Comparison of ENCODE assay signal across 17 mouse cellular contexts in genomic region chr8:86797705-86798104, GRCm38 (mm10). TPM values are rescaled to one million over a fixed set of nuclear protein-coding genes. Genes with fewer than 3 reads are reported as not detected.
DNase-seq lines count a peak whose midpoint lies in the region; ATAC-seq lines count a peak whose summit lies in the region.
"Had no signal": no experiment of that assay in that cellular context is flagged by ENCODE, and none has a peak within 500 bp of the region (broad histone marks: within the 10 kb centered on the region; RNA-seq: fewer than 3 reads in every experiment).

No protein-coding gene starts in this region.

- no peak overlapping the region for H3K9ac ChIP-seq in midbrain, embryonic 13.5 days (replicated peaks)
- H3K9ac ChIP-seq: embryonic facial prominence, embryonic 13.5 days; intestine, embryonic 15.5 days; liver, embryonic 12.5 days; lung, embryonic 15.5 days had no signal

- no peaks in the 10 kb centered on the region for H3K27me3 ChIP-seq in midbrain, embryonic 13.5 days
- H3K27me3 ChIP-seq: embryonic facial prominence, embryonic 13.5 days; intestine, embryonic 15.5 days; liver, embryonic 12.5 days; lung, embryonic 15.5 days had no signal

- H3K9me3 ChIP-seq in midbrain, embryonic 13.5 days, result no peaks in the 10 kb centered on the region
- H3K9me3 ChIP-seq: embryonic facial prominence, embryonic 13.5 days; forebrain, embryonic 10.5 days; intestine, embryonic 15.5 days; limb, embryonic 10.5 days; liver, embryonic 12.5 days; lung, embryonic 15.5 days; megakaryocyte, embryonic 14.5 days had no signal

- H3K36me3 ChIP-seq in midbrain, embryonic 13.5 days, result no peaks in the 10 kb centered on the region
- H3K36me3 ChIP-seq: embryonic facial prominence, embryonic 13.5 days; forebrain, embryonic 10.5 days; intestine, embryonic 15.5 days; limb, embryonic 10.5 days; liver, embryonic 12.5 days; lung, embryonic 15.5 days had no signal

- intact Hi-C loops in heart, postnatal 14 days (cut with DNase I), result no loop called here

- peak; percentile 69 for DNase-seq in A20 (ENCODE audit: low read depth, low spot score)
- DNase-seq in T-cell, adult 2 months (ENCODE audit: low spot score), result peak; percentile 81
- DNase-seq in thymus, postnatal 0 days (ENCODE audit: low spot score), result peak; percentile 79
- DNase-seq in heart, postnatal 4 days, result no peak
- no peak for DNase-seq in heart, postnatal 14 days
- DNase-seq: cerebellum, postnatal 36 days; heart, postnatal 10 days had no signal

- 77% methylated on average over 2 of the region's 2 CpGs for WGBS in midbrain, embryonic 13.5 days

- H3K4me2 ChIP-seq in midbrain, embryonic 13.5 days (replicated peaks), result no peak overlapping the region
- H3K4me2 ChIP-seq: embryonic facial prominence, embryonic 13.5 days; intestine, embryonic 15.5 days; liver, embryonic 12.5 days; lung, embryonic 15.5 days had no signal

- ATAC-seq in inflammation-experienced regulatory T-cells, adult 6 months, result peak; percentile 88
- no peak for ATAC-seq in midbrain, embryonic 13.5 days
- ATAC-seq: intestine, embryonic 15.5 days; liver, embryonic 12.5 days had no signal

- H3K27ac ChIP-seq in midbrain, embryonic 13.5 days, result no peak overlapping the region
- H3K27ac ChIP-seq: embryonic facial prominence, embryonic 13.5 days; forebrain, embryonic 10.5 days; intestine, embryonic 15.5 days; limb, embryonic 10.5 days; liver, embryonic 12.5 days; lung, embryonic 15.5 days had no signal

- no peak overlapping the region for H3K4me3 ChIP-seq in midbrain, embryonic 13.5 days (replicated peaks)
- H3K4me3 ChIP-seq: embryonic facial prominence, embryonic 13.5 days; forebrain, embryonic 10.5 days; intestine, embryonic 15.5 days; limb, embryonic 10.5 days; liver, embryonic 12.5 days; lung, embryonic 15.5 days; megakaryocyte, embryonic 14.5 days had no signal

- H3K4me1 ChIP-seq in midbrain, embryonic 13.5 days (replicated peaks), result peaks cover 4% of the 10 kb centered on the region; the same call in 1 of the 2 replicates
- H3K4me1 ChIP-seq: embryonic facial prominence, embryonic 13.5 days; intestine, embryonic 15.5 days; lung, embryonic 15.5 days had no signal

RNA-seq across cellular contexts. Expression of gene Siah1a, which starts 52.0 kb away (rescaled TPM):
- 1 to 10 TPM; 4.6 to 9.0 (median 6.2) TPM for polyA plus RNA-seq in inflammation-experienced regulatory T-cells, adult 6 months (2017; shearing (Covaris generic))
- polyA plus RNA-seq in thymus, postnatal 0 days (2015; fragmentation: Nextera tagmentation; extraction: Ambion mirVana), result 36.4 and 41.5 TPM in 2 replicates
- total RNA-seq in heart, postnatal 4 days (2021), result 10 to 100 TPM; 30.2 to 31.2 TPM
- polyA plus RNA-seq in midbrain, embryonic 13.5 days (2015; fragmentation: Nextera tagmentation; extraction: Ambion mirVana), result 90.1 and 91.0 TPM in 2 replicates
- 10 to 100 TPM; 16.8 to 19.1 TPM for total RNA-seq in heart, postnatal 14 days (2021)

RNA-seq across cellular contexts. Expression of gene Gm10638, which starts 52.2 kb away (rescaled TPM):
- polyA plus RNA-seq in inflammation-experienced regulatory T-cells, adult 6 months (2017; shearing (Covaris generic)), result under 1 TPM in 1 of 3 experiments, not detected in 2; 0.51 TPM
- 4.5 and 4.8 TPM in 2 replicates for polyA plus RNA-seq in thymus, postnatal 0 days (2015; fragmentation: Nextera tagmentation; extraction: Ambion mirVana)
- total RNA-seq in heart, postnatal 4 days (2021), result 1 to 10 TPM; 3.0 to 3.6 TPM
- polyA plus RNA-seq in midbrain, embryonic 13.5 days (2015; fragmentation: Nextera tagmentation; extraction: Ambion mirVana), result 5.9 and 8.5 TPM in 2 replicates
- 1 to 10 TPM; 2.8 to 3.0 TPM for total RNA-seq in heart, postnatal 14 days (2021)
- total RNA-seq: monocyte, adult 5-6 weeks had no signal

Comparison
In these comparisons a context has a peak if more than half of its experiments do, and no peak if none do; other contexts are left out.
1. DNase-seq: peak in A20 (single experiment), T-cell, adult 2 months (single experiment) and thymus, postnatal 0 days (single experiment); none in heart, postnatal 4 days (single experiment) and heart, postnatal 14 days (0 of 2).